Mouse (Mus musculus): ENCODE measurements around the gene Mettl3.
"Not testable (repeated sequence)": the region's sequence is repeated elsewhere in the genome, so short reads cannot be mapped to it uniquely, and the experiment has no call there.

Mettl3 gene

GRCm38 (mm10) chr14:52304644-52305271 lies at the start of gene Mettl3:
TSS of gene Mettl3 (minus strand) at chr14:52305128.
- DNase-seq (ENCODE audit: low spot score) = peak; percentile 95

DNA sequence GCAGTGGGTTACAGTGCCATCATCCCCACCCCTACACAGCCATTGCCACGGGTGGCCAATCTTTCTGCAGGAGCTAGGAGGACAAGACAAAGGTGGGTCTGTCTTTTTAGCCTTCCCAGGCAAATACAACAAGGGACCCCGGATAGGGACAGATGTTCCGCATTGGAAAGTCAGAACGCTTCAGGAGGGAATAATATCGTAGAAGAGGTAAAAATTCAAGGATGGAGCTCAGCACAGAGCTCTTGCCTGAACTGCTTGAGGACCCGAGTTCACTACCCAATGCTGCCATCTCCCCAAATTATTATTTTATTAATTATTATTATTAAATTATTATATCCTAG lies 34.6 kb upstream of the Mettl3 start:
- DNase-seq (ENCODE audit: low spot score) = no peak

GRCm38 (mm10) chr14:52338751-52339511 lies 34.0 kb upstream of the Mettl3 start:
- DNase-seq (ENCODE audit: low spot score) = peak; percentile 68

DNA sequence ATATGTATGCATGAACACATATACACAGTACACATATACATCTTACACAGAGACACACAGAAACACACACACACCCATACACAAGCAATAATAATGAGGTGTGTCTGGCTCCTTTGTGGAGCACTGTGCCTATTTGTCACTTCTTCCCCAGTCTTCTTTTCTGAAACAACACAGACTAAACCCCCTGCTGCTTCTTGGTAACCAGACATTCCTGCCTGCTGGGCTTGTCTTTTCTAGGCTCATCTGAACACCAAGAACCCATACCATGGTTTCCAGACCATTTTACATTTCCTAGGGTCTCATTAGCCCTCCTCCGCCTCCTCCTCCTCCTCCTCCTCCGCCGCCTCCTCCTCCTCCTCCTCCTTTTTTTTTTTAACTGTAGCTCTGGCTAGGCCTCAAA lies 27.2 kb upstream of the Mettl3 start:
- DNase-seq (ENCODE audit: low spot score) = no peak

- DNase-seq (ENCODE audit: low spot score) = no peak
Measured at GRCm38 (mm10) chr14:52331069-52331750, 26.3 kb upstream of the Mettl3 start.

GRCm38 (mm10) chr14:52327910-52328812 lies 23.2 kb upstream of the Mettl3 start, which contains the start of gene Sall2:
TSS of gene Sall2 (minus strand) at chr14:52328762.
- DNase-seq (ENCODE audit: low spot score) = no peak

- DNase-seq (ENCODE audit: low spot score) = no peak
Measured at GRCm38 (mm10) chr14:52327375-52327901, 22.5 kb upstream of the Mettl3 start.

GRCm38 (mm10) chr14:52325890-52326289 lies 21.0 kb upstream of the Mettl3 start:
- no peak for DNase-seq (ENCODE audit: low spot score)

DNA sequence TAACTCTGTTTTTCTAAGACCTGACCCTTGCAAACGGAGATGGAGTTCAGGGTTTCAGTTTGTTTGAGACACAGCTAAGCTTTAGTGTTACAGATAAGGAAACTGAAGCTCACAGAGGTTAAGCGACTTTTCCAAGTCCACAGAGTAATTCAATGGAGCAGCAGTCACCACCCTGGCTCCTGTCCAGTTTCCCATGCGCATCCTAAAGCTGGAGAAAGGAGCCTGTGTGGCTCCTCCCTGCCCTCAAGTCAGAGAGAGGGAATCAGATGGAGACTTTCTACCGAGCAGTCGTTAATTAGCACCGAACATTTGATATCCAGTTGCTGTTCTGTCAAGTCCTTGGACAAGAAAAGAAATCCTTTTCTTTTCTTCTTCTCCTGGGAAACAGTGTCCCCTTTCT lies 14.4 kb upstream of the Mettl3 start:
- DNase-seq (ENCODE audit: low spot score) = no peak

- no peak for DNase-seq (ENCODE audit: low spot score)
Measured at GRCm38 (mm10) chr14:52316441-52317225, 11.7 kb upstream of the Mettl3 start.

- DNase-seq (ENCODE audit: low spot score) = peak; percentile 48
Measured at GRCm38 (mm10) chr14:52315792-52316440, 11.0 kb upstream of the Mettl3 start.

DNA sequence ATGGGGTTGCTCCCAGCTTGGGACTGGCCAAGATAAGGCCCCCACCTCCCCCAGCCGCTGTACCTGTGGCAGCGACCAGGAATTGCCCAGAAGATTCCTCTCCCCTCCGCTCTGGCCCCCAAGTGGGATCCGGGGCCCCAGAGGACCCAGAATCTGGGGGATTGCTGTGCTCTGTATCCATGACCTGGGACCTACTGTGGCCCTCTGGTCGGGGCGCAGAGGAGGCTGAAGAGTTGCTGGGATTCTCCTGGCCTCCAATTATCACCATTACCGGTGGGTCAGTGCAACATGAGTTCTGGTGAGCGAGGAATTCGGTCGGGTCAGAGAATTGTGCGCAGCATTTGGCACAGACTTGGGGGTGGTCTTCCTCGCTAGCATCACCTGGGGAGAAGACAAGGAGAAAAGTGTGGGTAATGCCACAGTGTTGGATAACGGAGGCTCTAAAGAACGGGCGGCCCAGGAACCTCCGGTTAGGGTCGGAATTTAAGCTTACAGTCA lies 10.4 kb upstream of the Mettl3 start:
- DNase-seq (ENCODE audit: low spot score) = no peak

- no peak for DNase-seq (ENCODE audit: low spot score)
Measured at GRCm38 (mm10) chr14:52314808-52315150, 9.9 kb upstream of the Mettl3 start.

DNA sequence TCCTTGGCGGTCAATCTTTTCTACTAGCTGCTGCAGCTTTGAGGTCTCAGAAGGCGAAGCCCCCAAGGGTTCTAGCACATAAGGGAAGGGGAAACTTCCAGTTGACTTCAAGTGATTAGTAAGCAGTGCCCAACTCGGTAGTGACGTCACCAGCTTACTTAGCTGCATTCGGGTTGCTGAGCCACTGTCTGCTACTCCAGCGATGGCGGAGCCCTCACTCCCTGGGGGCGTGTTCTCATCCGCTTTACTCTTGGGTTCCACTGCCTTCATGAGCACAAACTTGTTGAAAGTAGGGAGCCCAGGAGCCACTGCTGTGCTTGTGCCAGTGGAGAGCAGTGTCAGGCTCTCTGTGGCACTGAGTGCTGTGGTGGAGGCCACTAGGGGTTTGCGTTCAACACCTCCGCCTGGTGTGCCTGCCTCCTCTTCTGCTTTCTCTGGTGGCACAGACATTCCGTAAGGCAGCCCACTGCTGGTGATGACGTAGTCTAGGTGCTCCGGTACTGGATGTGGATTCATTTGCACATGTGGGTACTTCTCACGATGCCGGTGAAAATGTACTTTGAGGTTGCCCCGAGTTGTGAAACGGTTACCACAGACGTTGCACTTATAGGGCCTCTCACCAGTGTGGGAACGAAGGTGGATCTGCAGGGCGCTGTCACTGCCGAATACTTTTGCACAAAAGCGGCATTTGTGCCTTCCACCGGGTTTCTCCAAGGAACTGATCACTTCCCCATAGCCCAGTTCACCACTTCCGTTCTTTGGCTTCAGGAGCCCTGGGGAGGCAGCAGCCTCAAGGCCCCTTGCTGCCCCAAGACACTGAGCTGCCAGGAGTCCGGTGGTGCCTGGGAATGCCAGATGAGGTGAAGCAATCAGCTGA lies 9.2 kb upstream of the Mettl3 start:
- no peak for DNase-seq (ENCODE audit: low spot score)

DNA sequence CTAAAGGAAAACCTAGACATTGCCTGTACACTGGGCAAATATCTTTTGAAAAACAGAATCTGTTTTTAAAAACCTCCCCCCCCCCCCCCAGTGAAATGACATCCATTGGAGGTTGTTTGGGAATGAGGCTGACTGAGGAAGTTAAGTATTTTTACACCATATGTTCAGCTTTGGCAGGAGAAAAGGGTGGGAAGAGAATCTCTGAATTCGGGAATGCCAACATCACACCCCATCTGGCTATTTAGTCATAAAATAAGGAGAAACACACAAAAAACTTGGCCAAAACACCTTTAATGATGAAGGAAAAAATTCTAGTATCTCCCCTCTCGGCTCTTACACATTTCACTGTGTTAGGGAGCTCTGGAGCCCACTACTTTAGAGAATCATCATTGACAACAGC lies 6.0 kb upstream of the Mettl3 start:
- no peak for DNase-seq (ENCODE audit: low spot score)

GRCm38 (mm10) chr14:52310343-52310742 lies 5.4 kb upstream of the Mettl3 start:
- DNase-seq (ENCODE audit: low spot score) = not testable (repeated sequence)

- DNase-seq (ENCODE audit: low spot score) = no peak
Measured at GRCm38 (mm10) chr14:52306100-52306499, 1.2 kb upstream of the Mettl3 start.

- not testable (repeated sequence) for DNase-seq (ENCODE audit: low spot score)
Measured at GRCm38 (mm10) chr14:52303517-52303916, 1.4 kb downstream of the Mettl3 start.

- DNase-seq (ENCODE audit: low spot score) = no peak
Measured at GRCm38 (mm10) chr14:52295558-52296264, 9.2 kb downstream of the Mettl3 start.

Measured in lung, postnatal 25 days (tissue).